Mouse (Mus musculus) midbrain, postnatal 0 days (tissue): ENCODE data around the gene Padi3. TPM values are rescaled to one million over a fixed set of nuclear protein-coding genes. Genes with fewer than 3 reads are reported as not detected.
A peak's percentile ranks its signal among the peaks of the same experiment; 100 is the strongest.

Experiments
- ATAC-seq: fragments of 200-750 bp; cut with Nextera tagmentation; 2 replicates; pipeline ENCODE4 v1.8.0; 2017; ENCODE audit warnings: moderate number of reproducible peaks, mild to moderate bottlenecking, moderate TSS enrichment, moderate library complexity; ENCODE audit not compliant: low FRiP score
- DNase-seq: peaks from one replicate; pipeline ENCODE4 v3.0.0-alpha.2; 2015; ENCODE audit warnings: low spot score
- H3K27ac ChIP-seq: fragments of 300-500 bp; sonication (generic); 2 replicates; pipeline ENCODE4 v1.5.1; 2014; ENCODE audit warnings: low read depth, mild to moderate bottlenecking, low read length, mixed read lengths
- H3K27me3 ChIP-seq: fragments of 300-500 bp; sonication (generic); 2 replicates; pipeline ENCODE4 v1.6.1; 2014; ENCODE audit warnings: low read length, control low read depth, mixed read lengths; ENCODE audit not compliant: insufficient read depth
- H3K36me3 ChIP-seq: fragments of 300-500 bp; sonication (generic); 2 replicates; pipeline ENCODE4 v1.6.1; 2014; ENCODE audit warnings: low read length, control low read depth, mixed read lengths; ENCODE audit not compliant: insufficient read depth
- H3K4me1 ChIP-seq: fragments of 300-500 bp; sonication (generic); 2 replicates; pipeline ENCODE4 v1.6.1; 2014; ENCODE audit warnings: mild to moderate bottlenecking, control low read depth, antibody characterized with exemption, low read length, mixed read lengths; ENCODE audit not compliant: insufficient read depth
- H3K4me2 ChIP-seq: fragments of 300-500 bp; sonication (generic); 2 replicates; pipeline ENCODE4 v1.6.1; 2014; ENCODE audit warnings: low read depth, mild to moderate bottlenecking, low read length, mixed read lengths; ENCODE audit not compliant: poor library complexity, severe bottlenecking
- H3K4me3 ChIP-seq: fragments of 300-500 bp; sonication (generic); 2 replicates; pipeline ENCODE4 v1.5.1; 2014; ENCODE audit warnings: low read depth, mild to moderate bottlenecking, low read length, moderate library complexity
- H3K9ac ChIP-seq: fragments of 300-500 bp; sonication (generic); replicated peaks from 2 replicates; pipeline ENCODE4 v1.6.1; 2014; ENCODE audit warnings: mild to moderate bottlenecking, low read length, moderate library complexity, mixed read lengths; ENCODE audit not compliant: poor library complexity, severe bottlenecking
- H3K9me3 ChIP-seq: fragments of 300-500 bp; sonication (generic); 2 replicates; pipeline ENCODE4 v1.6.1; 2016; ENCODE audit warnings: low read length, control low read depth
- CTCF ChIP-seq: IDR thresholded peaks from 2 replicates; pipeline ENCODE4 v1.5.1; 2016; ENCODE audit warnings: antibody characterized with exemption, mild to moderate bottlenecking
- WGBS: fragments of 180-500 bp; shearing (Covaris S2); extraction: QIAGEN DNeasy Blood & Tissue Kit; methylation state at CpG from one replicate; pipeline ENCODE4 v1.1.7; 2014; 5-methylcytosine and 5-hydroxymethylcytosine counted together
- polyA plus RNA-seq: library from polyadenylated mRNA; unstranded; fragments of >200 nt; fragmentation: Nextera tagmentation; extraction: Ambion mirVana; gene quantifications from 2 replicates; pipeline ENCODE4 v1.2.1, GENCODE M21; 2015
- total RNA-seq: library from RNA; depleted of rRNA; stranded (reverse); fragments of >200 nt; gene quantifications from 2 replicates; pipeline ENCODE4 v1.2.3, GENCODE M21; 2014

The Padi3 gene
- total and polyA plus RNA-seq, 2 experiments from 2014 or later, result not detected

DNA sequence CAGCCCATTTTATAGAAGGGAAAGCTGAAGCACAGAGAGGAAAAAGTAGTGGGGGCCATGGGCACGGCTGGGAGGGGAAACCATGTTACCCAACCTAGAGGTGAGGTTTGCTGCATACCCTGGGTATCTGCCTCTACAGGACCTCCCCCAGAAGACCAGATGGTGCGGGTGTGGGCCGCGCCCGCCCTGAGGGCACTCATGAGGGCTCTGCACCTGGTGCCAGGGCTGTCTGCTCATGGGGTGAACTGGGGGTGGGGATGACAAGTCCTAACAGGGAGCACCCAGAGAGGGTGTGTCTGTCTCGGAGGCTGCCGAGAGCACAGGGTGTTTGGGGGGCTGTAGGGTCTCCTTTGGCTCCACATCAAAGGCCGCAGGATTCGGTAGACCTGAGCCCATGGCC lies 35.6 kb downstream of the Padi3 start:
- no peak overlapping the region for H3K4me2 ChIP-seq
- no peak overlapping the region for H3K9ac ChIP-seq
- H3K9me3 ChIP-seq, result no peaks in the 10 kb centered on the region
- no peak for TF ChIP-seq CTCF
- DNase-seq, result no peak
- H3K27ac ChIP-seq, result no peak overlapping the region
- WGBS, result 92% methylated on average over 9 of the region's 9 CpGs
- no peaks in the 10 kb centered on the region for H3K36me3 ChIP-seq
- H3K4me3 ChIP-seq, result no peak overlapping the region
- no peaks in the 10 kb centered on the region for H3K4me1 ChIP-seq
- no peak for ATAC-seq
- H3K27me3 ChIP-seq, result no peaks in the 10 kb centered on the region

DNA sequence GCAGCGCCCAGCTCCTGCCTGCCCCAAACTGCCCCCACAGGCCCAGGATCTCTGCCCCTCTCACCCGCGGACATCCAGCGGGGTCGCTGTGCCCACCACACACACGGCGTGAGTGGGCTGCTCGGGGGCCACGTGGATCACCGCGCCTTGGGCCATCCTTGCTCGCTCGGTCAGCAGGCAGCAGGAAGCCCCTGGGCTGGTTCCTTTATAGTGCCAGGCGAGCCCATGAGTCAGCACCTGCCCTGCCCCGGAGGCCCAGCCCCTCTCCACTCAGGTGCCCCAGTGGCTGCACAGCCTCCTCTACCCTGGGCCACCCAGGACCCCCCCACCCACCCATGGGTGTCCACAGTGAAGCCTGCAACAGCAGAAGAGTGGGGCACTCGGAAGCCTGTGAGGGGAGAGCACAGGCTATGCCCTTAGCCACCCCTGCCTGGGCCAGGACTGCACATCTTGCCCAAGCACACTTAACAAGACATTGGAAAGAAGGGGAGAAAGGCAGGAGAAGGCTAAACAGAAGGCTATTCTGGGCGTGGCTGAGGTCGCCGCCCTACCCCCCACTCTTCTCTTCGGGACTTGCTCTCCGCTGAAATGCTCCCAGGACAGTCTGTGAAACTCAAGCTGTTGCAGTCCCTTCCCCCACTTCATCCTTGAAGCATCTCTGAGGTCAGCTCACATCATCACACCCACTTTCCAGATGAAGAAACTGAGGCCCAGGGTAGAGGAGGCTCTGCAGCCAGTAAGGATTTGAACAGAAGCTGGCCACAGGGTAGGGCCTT lies 36.2 kb downstream of the Padi3 start, which contains the start of gene Padi4:
Padi4 (minus strand) TSS at position 212 of the 776 bp plus-strand sequence.
- no peak for TF ChIP-seq CTCF
- 85% methylated on average over 21 of the region's 21 CpGs for WGBS
- Histone ChIP-seq H3K36me3 (no peaks in the 10 kb centered on the region), H3K9ac (no peak within 1 kb of the TSS), H3K4me3 (no peak within 1 kb of the TSS), H3K4me2 (no peak within 1 kb of the TSS), H3K9me3 (no peaks in the 10 kb centered on the region), H3K27me3 (no peaks in the 10 kb centered on the region), H3K27ac (no peak within 1 kb of the TSS), H3K4me1 (no peaks in the 10 kb centered on the region)
- ATAC-seq (no peak), DNase-seq (no peak)

DNA sequence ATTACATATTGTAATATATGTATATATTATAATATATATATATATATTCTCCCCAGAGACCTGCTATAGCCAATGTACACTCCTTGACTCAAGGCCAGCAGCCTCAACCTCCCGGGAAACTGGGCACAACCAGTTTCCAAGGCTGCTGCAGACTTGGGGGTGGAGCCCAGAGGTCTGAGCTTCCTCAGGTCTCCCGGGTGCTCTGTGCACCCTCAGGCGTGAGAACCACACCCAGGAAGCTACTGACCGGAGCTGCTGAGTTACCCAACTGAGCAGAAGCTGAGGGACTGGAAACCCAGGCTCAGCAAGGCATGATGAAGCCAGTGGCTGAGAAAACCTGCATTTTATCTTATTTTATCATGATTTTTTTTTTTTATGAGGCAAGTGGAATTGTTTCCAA lies 39.4 kb downstream of the Padi3 start:
- no peaks in the 10 kb centered on the region for H3K27me3 ChIP-seq
- 53% methylated on average over 4 of the region's 4 CpGs for WGBS
- no peak overlapping the region for H3K27ac ChIP-seq
- DNase-seq, result no peak
- no peak overlapping the region for H3K4me3 ChIP-seq
- H3K9me3 ChIP-seq, result no peaks in the 10 kb centered on the region
- no peaks in the 10 kb centered on the region for H3K36me3 ChIP-seq
- no peaks in the 10 kb centered on the region for H3K4me1 ChIP-seq
- H3K4me2 ChIP-seq, result no peak overlapping the region
- no peak for ATAC-seq
- no peak overlapping the region for H3K9ac ChIP-seq
- no peak for TF ChIP-seq CTCF

DNA sequence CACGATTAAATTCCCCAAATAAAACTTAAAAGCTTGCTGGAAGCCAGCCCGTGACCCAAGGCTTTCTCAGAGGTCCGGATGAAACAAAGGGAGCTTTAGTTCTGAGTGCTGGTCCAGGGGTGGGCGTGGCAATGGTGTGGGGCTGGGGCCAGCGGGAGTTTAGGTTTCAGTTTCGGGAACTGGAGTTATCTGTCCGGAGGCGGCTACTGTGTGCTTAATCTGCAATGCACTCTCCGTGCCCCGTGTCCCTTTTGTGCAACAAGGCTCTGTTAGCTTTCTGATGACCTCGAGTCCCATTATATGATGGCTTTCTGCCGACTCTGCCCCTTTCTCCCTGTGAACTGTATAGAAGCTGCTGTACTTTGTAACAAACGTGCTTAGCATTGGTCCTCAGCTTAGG lies 40.0 kb downstream of the Padi3 start:
- 0 out of 2 replicates have a peak overlapping the region, but pooled peaks have one; percentile 26 for H3K4me2 ChIP-seq
- H3K27me3 ChIP-seq, result no peaks in the 10 kb centered on the region
- H3K9ac ChIP-seq, result no peak overlapping the region
- no peak overlapping the region for H3K27ac ChIP-seq
- H3K9me3 ChIP-seq, result no peaks in the 10 kb centered on the region
- DNase-seq, result no peak
- 15% methylated on average over 13 of the region's 13 CpGs for WGBS
- H3K4me3 ChIP-seq, result no peak overlapping the region
- ATAC-seq, result no peak
- TF ChIP-seq CTCF, result no peak
- no peaks in the 10 kb centered on the region for H3K4me1 ChIP-seq
- no peaks in the 10 kb centered on the region for H3K36me3 ChIP-seq

DNA sequence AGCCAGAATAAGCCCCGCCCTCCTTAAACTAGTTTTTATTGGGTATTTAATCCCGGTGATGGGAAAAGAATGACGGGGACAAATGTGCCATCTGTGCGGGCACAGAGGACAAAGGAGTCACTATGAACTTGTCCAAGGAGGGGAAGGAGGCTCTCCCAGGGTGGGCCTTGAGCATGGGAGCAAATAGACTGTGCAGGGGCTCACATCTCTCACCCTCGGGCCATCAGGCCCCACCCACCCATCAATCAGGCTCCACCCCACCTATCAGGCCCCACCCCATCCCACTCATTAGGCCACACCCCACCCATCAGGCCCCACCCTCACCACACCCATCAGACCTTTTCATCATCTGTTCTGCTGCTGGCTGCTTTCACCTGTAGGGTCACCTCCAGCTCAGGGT lies 41.5 kb downstream of the Padi3 start:
- WGBS, result 87% methylated on average over 5 of the region's 5 CpGs

DNA sequence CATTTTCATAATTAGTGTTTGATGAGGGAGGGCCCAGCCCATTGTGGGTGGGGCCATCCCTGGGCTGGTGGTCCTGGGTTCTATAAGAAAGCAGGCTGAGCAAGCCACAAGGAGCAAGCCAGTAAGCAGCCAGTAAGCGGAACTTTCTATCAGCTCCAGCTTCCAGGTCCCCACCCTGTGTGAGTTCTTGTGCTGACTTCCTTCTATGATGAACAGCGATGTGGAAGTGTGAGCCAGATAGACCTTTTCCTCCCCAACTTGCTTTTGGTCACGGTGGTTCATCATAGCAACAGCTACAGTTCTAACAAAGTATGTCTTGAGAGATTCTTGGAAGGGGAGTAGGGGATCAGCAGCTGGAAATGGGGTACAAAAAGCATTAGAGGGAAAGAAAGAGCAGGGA lies 44.5 kb downstream of the Padi3 start:
- DNase-seq, result no peak
- H3K36me3 ChIP-seq, result no peaks in the 10 kb centered on the region
- H3K4me2 ChIP-seq, result no peak overlapping the region
- H3K27ac ChIP-seq, result no peak overlapping the region
- TF ChIP-seq CTCF, result no peak
- no peaks in the 10 kb centered on the region for H3K9me3 ChIP-seq
- no peak for ATAC-seq
- H3K27me3 ChIP-seq, result no peaks in the 10 kb centered on the region
- no peaks in the 10 kb centered on the region for H3K4me1 ChIP-seq
- WGBS, result 83% methylated on average over 3 of the region's 3 CpGs
- no peak overlapping the region for H3K4me3 ChIP-seq
- no peak overlapping the region for H3K9ac ChIP-seq

More for the DNA sequence above, 41.5 kb downstream of the Padi3 start:
- ATAC-seq, result no peak
- Histone ChIP-seq H3K4me1 (no peaks in the 10 kb centered on the region), H3K27ac (no peak overlapping the region), H3K4me2 (no peak overlapping the region), H3K36me3 (no peaks in the 10 kb centered on the region), H3K9me3 (no peaks in the 10 kb centered on the region), H3K27me3 (no peaks in the 10 kb centered on the region), H3K9ac (no peak overlapping the region), H3K4me3 (no peak overlapping the region)
- TF ChIP-seq CTCF, result no peak
- DNase-seq, result no peak
